Mouse (Mus musculus) cortical plate, adult 2 months (tissue): Measurements from ENCODE around the gene Hspb6.

Source experiments
- CTCF ChIP-seq: fragments of 200-500 bp; IDR thresholded peaks from 2 replicates; pipeline ENCODE4 v1.5.1; 2011; ENCODE audit warnings: mild to moderate bottlenecking, control low read depth, low read length; ENCODE audit not compliant: insufficient read depth; ENCODE audit errors: extremely low read depth
- POLR2A ChIP-seq: fragments of 200-500 bp; IDR thresholded peaks from 2 replicates; pipeline ENCODE4 v1.6.1; 2011; ENCODE audit warnings: mild to moderate bottlenecking, low read length, control low read depth; ENCODE audit not compliant: insufficient read depth; ENCODE audit errors: extremely low read depth

GRCm38 (mm10) chr7:30518325-30518724 is 33.7 kb upstream of the Hspb6 start:
- TF ChIP-seq CTCF = no peak
- no peak for TF ChIP-seq POLR2A
